Mouse (Mus musculus) frontal cortex, postnatal 25 days (tissue): Measurements from ENCODE around the gene Slc11a1.

Source experiments
- DNase-seq, 2 experiments: peaks; one replicate each; pipeline ENCODE4 v3.0.0; 2022; ENCODE audit warnings: low spot score in 2 of 2

Slc11a1 gene

GRCm38 (mm10) chr1:74353453-74354229 is 21.4 kb upstream of the Slc11a1 start:
- DNase-seq: no peak

- no peak for DNase-seq
Measured at GRCm38 (mm10) chr1:74357531-74357930, 17.5 kb upstream of the Slc11a1 start.

- DNase-seq: no peak
Measured at GRCm38 (mm10) chr1:74359952-74360517, 15.0 kb upstream of the Slc11a1 start.

- DNase-seq: peak; percentile 40 to 61
Measured at GRCm38 (mm10) chr1:74361812-74362211, 13.2 kb upstream of the Slc11a1 start, which contains the start of gene Catip. Catip (plus strand) TSS chr1:74362108.

- DNase-seq: no peak
Measured at GRCm38 (mm10) chr1:74362325-74363229, 12.4 kb upstream of the Slc11a1 start.

- DNase-seq: no peak
Measured at GRCm38 (mm10) chr1:74363437-74363836, 11.6 kb upstream of the Slc11a1 start.

- no peak for DNase-seq
Measured at GRCm38 (mm10) chr1:74364270-74364669, 10.7 kb upstream of the Slc11a1 start.

- DNase-seq: no peak
Measured at GRCm38 (mm10) chr1:74367886-74368645, 6.9 kb upstream of the Slc11a1 start.

- no peak for DNase-seq
Measured at GRCm38 (mm10) chr1:74370040-74370439, 5.0 kb upstream of the Slc11a1 start.

- DNase-seq: no peak
Measured at GRCm38 (mm10) chr1:74373372-74373771, 1.6 kb upstream of the Slc11a1 start.

- DNase-seq: no peak
Measured at GRCm38 (mm10) chr1:74375561-74375960, 566 bp downstream of the Slc11a1 start.

- DNase-seq: no peak
Measured at GRCm38 (mm10) chr1:74376396-74376795, 1.4 kb downstream of the Slc11a1 start.

- DNase-seq: no peak
Measured at GRCm38 (mm10) chr1:74379058-74379504, 4.1 kb downstream of the Slc11a1 start.

GRCm38 (mm10) chr1:74380484-74380883 is 5.5 kb downstream of the Slc11a1 start:
- DNase-seq: no peak

GRCm38 (mm10) chr1:74381588-74382021 is 6.6 kb downstream of the Slc11a1 start:
- DNase-seq: no peak

GRCm38 (mm10) chr1:74383385-74383784 is 8.4 kb downstream of the Slc11a1 start:
- no peak for DNase-seq

GRCm38 (mm10) chr1:74384525-74384924 is 9.5 kb downstream of the Slc11a1 start:
- no peak for DNase-seq

GRCm38 (mm10) chr1:74385064-74385463 is 10.1 kb downstream of the Slc11a1 start:
- DNase-seq: no peak

GRCm38 (mm10) chr1:74385531-74385930 is 10.5 kb downstream of the Slc11a1 start:
- no peak for DNase-seq

GRCm38 (mm10) chr1:74386363-74386713 is 11.3 kb downstream of the Slc11a1 start:
- no peak for DNase-seq

GRCm38 (mm10) chr1:74386714-74387385 is 11.9 kb downstream of the Slc11a1 start:
- DNase-seq: peak; percentile 92 to 93
